Mouse (Mus musculus) limb, embryonic 11.5 days (tissue): Measurements from ENCODE around the gene Sds. TPM values are rescaled to one million over a fixed set of nuclear protein-coding genes. Genes with fewer than 3 reads are reported as not detected.

Source experiments
- ATAC-seq: fragments of 200-750 bp; cut with Nextera tagmentation; 2 replicates; pipeline ENCODE4 v1.8.0; 2017; ENCODE audit warnings: low read depth; ENCODE audit not compliant: insufficient number of reproducible peaks, low FRiP score, low TSS enrichment
- DNase-seq: peaks from one replicate; pipeline ENCODE4 v3.0.0-alpha.2; 2015; ENCODE audit warnings: low spot score
- H3K27ac ChIP-seq: fragments of 300-500 bp; sonication (generic); replicated peaks from 2 replicates; pipeline ENCODE4 v1.5.1; 2014; ENCODE audit warnings: low read depth, mild to moderate bottlenecking, low read length
- H3K27me3 ChIP-seq: fragments of 300-500 bp; sonication (generic); 2 replicates; pipeline ENCODE4 v1.6.1; 2014; ENCODE audit warnings: mild to moderate bottlenecking, low read length, mixed read lengths; ENCODE audit not compliant: control insufficient read depth, insufficient read depth
- H3K36me3 ChIP-seq: fragments of 300-500 bp; sonication (generic); 2 replicates; pipeline ENCODE4 v1.6.1; 2014; ENCODE audit warnings: mild to moderate bottlenecking, low read length, moderate library complexity, mixed read lengths; ENCODE audit not compliant: control insufficient read depth, insufficient read depth
- H3K4me1 ChIP-seq: fragments of 300-500 bp; sonication (generic); 2 replicates; pipeline ENCODE4 v1.6.1; 2014; ENCODE audit warnings: low read length, mixed read lengths; ENCODE audit not compliant: control insufficient read depth, insufficient read depth
- H3K4me2 ChIP-seq: fragments of 300-500 bp; sonication (generic); 2 replicates; pipeline ENCODE4 v1.6.1; 2014; ENCODE audit warnings: low read depth, mild to moderate bottlenecking, moderate library complexity; ENCODE audit not compliant: severe bottlenecking
- H3K4me3 ChIP-seq: fragments of 300-500 bp; sonication (generic); 2 replicates; pipeline ENCODE4 v1.5.1; 2014; ENCODE audit warnings: low read depth, low read length
- H3K9ac ChIP-seq: fragments of 300-500 bp; sonication (generic); 2 replicates; pipeline ENCODE4 v1.6.1; 2014; ENCODE audit warnings: mild to moderate bottlenecking, low read length
- H3K9me3 ChIP-seq: fragments of 300-500 bp; sonication (generic); 2 replicates; pipeline ENCODE4 v1.6.1; 2016; ENCODE audit warnings: low read length; ENCODE audit not compliant: control insufficient read depth
- WGBS: fragments of 180-500 bp; shearing (Covaris S2); extraction: QIAGEN DNeasy Blood & Tissue Kit; methylation state at CpG from one replicate; pipeline ENCODE4 v1.1.7; 2014; 5-methylcytosine and 5-hydroxymethylcytosine counted together
- polyA plus RNA-seq: library from polyadenylated mRNA; unstranded; fragments of >200 nt; fragmentation: Nextera tagmentation; extraction: Ambion mirVana; gene quantifications from 2 replicates; pipeline ENCODE4 v1.2.1, GENCODE M21; 2014

Sds gene
- polyA plus RNA-seq, 1 experiment from 2014 or later: not detected

- ATAC-seq (no peak), DNase-seq (peak; percentile 45)
- H3K9me3 ChIP-seq: no peaks in the 10 kb centered on the region
- no peak overlapping the region for H3K4me2 ChIP-seq
- H3K4me1 ChIP-seq: peaks cover 14% of the 10 kb centered on the region
- no peak overlapping the region for H3K27ac ChIP-seq
- H3K27me3 ChIP-seq: peaks cover 75% of the 10 kb centered on the region
- 1% methylated on average over 13 of the region's 13 CpGs for WGBS
- H3K9ac ChIP-seq: no peak overlapping the region
- no peak overlapping the region for H3K4me3 ChIP-seq
- no peaks in the 10 kb centered on the region for H3K36me3 ChIP-seq
These were observed 37.9 kb upstream of the Sds start for GRCm38 (mm10) chr5:120438469-120438868.

DNA sequence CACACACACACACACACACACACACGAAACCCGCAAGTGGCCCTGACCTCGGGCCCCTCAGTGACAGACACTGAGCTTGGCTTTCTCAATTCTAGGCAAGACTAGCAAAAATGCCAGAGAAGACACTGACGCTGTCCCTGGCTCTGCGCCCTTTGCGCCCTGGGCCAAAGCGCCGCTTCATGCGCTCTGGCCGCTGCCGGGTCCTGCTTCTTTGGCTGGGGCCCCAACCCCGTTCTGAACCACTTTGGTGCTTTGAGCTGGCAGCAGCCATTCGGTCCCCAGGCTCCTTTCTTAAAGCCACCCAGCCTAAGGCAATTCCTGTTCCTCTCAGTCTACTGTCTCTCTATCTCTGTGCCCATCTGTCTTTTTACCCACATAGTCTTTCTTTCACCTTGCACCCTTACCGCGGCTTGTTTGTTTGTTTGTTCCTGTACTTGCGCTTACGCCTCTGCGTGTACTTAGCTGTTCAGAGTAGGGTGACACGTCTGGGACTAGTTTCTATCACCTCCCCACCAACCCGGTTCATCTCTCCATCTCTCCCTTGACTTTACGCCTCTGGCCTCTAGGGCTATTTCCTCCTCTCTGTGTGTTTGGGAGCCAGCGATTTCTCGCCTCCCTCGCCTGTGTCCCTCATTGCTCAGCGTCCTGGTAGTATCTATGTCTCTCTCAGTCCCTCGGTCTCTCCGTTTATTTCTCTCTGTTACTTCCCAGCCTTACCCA lies 37.2 kb upstream of the Sds start:
- H3K4me2 ChIP-seq: no peak overlapping the region
- no peak overlapping the region for H3K9ac ChIP-seq

GRCm38 (mm10) chr5:120439887-120440670 lies 36.2 kb upstream of the Sds start:
- no peak for ATAC-seq
- peaks cover 63% of the 10 kb centered on the region for H3K27me3 ChIP-seq
- H3K27ac ChIP-seq: no peak overlapping the region
- peak overlapping the region; percentile 27; the same call in 1 of the 2 replicates for H3K4me2 ChIP-seq
- DNase-seq: peak; percentile 38
- no peaks in the 10 kb centered on the region for H3K9me3 ChIP-seq
- 0 out of 2 replicates have a peak overlapping the region, but pooled peaks have one; percentile 5 for H3K4me3 ChIP-seq
- H3K9ac ChIP-seq: no peak overlapping the region
- WGBS: under 1% methylated on average over 60 of the region's 61 CpGs
- H3K4me1 ChIP-seq: peaks cover 14% of the 10 kb centered on the region
- no peaks in the 10 kb centered on the region for H3K36me3 ChIP-seq

More for the DNA sequence above, 37.2 kb upstream of the Sds start:
- Histone ChIP-seq H3K27ac (no peak overlapping the region), H3K27me3 (peaks cover 70% of the 10 kb centered on the region), H3K9me3 (no peaks in the 10 kb centered on the region), H3K4me3 (no peak overlapping the region), H3K36me3 (no peaks in the 10 kb centered on the region), H3K4me1 (peaks cover 14% of the 10 kb centered on the region)
- ATAC-seq (no peak), DNase-seq (peak; percentile 45)
- 2% methylated on average over 27 of the region's 27 CpGs for WGBS

DNA sequence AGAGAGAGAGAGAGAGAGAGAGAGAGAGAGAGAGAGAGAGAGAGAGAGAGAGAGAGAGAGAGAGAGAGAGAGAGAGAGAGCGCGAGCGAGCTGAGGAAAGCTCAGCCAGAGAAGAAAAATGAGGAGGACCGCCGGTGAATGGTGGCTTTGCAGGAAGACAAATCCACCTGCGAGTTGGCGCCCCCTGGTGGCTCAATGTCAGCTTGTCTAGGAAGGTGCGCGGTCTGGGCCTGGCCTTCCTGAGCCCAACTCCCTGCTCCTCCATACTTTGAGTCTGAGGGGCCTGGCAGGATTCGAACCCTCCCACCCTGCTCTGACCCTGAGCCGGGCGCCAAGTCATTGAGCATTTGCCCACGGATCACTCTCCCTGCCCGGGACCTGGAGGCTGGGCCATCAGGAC lies 35.6 kb upstream of the Sds start:
- Histone ChIP-seq H3K27me3 (peaks cover 57% of the 10 kb centered on the region), H3K4me3 (0 out of 2 replicates have a peak overlapping the region, but pooled peaks have one; percentile 5), H3K9me3 (no peaks in the 10 kb centered on the region), H3K4me1 (peaks cover 14% of the 10 kb centered on the region), H3K27ac (no peak overlapping the region), H3K36me3 (no peaks in the 10 kb centered on the region), H3K9ac (no peak overlapping the region), H3K4me2 (no peak overlapping the region)
- peak; percentile 99 for DNase-seq
- no peak for ATAC-seq
- 2% methylated on average over 14 of the region's 14 CpGs for WGBS

DNA sequence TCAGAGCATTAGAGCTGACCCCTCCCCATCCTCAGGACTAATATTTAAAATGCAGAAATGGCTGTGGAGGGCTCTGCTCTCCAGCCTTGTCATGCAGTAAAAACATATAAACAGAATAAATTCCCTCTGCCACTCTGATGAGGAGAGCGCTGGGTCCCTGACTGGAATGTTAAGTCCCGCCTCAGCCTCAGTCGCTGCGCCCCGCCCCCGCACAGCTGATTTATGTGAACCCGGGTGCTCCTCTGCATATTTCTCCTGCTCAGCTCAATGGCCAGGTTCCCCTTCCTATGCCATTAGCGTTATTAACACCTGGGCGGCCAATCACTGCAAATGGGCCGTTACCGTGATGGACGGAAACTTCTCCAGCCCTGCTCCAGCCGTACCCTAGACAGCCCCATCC lies 29.0 kb upstream of the Sds start:
- Histone ChIP-seq H3K4me1 (no peaks in the 10 kb centered on the region), H3K9me3 (no peaks in the 10 kb centered on the region), H3K4me3 (no peak overlapping the region), H3K36me3 (no peaks in the 10 kb centered on the region), H3K4me2 (no peak overlapping the region), H3K9ac (no peak overlapping the region), H3K27ac (no peak overlapping the region), H3K27me3 (peaks cover 9% of the 10 kb centered on the region; the same call in 1 of the 2 replicates)
- WGBS: 29% methylated on average over 13 of the region's 13 CpGs
- no peak for ATAC-seq
- peak; percentile 46 for DNase-seq

- peaks cover 8% of the 10 kb centered on the region; the same call in 1 of the 2 replicates for H3K27me3 ChIP-seq
- 50% methylated on average over 14 of the region's 14 CpGs for WGBS
These were observed 21.5 kb upstream of the Sds start for GRCm38 (mm10) chr5:120454756-120455337.

DNA sequence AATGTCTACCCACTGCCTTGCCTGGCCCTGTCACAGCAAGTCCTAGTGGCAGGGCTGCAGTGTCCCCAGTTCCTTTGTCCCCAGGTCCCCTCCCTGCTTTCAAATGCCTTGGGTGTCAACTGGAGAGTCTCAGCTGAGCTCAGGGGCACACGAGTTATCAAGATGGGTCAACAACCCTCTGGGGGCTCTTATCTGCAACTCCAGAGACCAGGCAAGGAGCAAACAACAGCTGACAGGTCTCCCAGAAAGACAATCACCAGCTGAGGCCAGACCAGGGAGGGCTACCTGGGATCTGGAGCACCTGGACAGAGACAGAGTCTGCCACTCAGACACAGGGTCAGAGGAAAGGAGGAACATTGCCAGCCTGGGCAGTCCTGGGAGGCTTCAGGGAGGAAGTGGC lies 20.1 kb upstream of the Sds start:
- no peak for DNase-seq
- Histone ChIP-seq H3K9me3 (no peaks in the 10 kb centered on the region), H3K27ac (no peak overlapping the region), H3K9ac (no peak overlapping the region), H3K4me3 (no peak overlapping the region), H3K36me3 (no peaks in the 10 kb centered on the region), H3K4me1 (0 out of 2 replicates have a peak, but pooled peaks cover 2% of the 10 kb centered on the region), H3K27me3 (peaks cover 10% of the 10 kb centered on the region; the same call in 1 of the 2 replicates), H3K4me2 (no peak overlapping the region)
- 12% methylated on average over 1 of the region's 1 CpGs for WGBS
- no peak for ATAC-seq

More at GRCm38 (mm10) chr5:120454756-120455337, 21.5 kb upstream of the Sds start:
- Histone ChIP-seq H3K36me3 (no peaks in the 10 kb centered on the region), H3K9ac (no peak overlapping the region), H3K4me1 (0 out of 2 replicates have a peak, but pooled peaks cover 2% of the 10 kb centered on the region), H3K27ac (no peak overlapping the region), H3K9me3 (no peaks in the 10 kb centered on the region), H3K4me2 (0 out of 2 replicates have a peak overlapping the region, but pooled peaks have one; percentile 4), H3K4me3 (no peak overlapping the region)
- DNase-seq: no peak
- no peak for ATAC-seq
